Mouse (Mus musculus) heart, adult 2 months (tissue): Measurements from ENCODE around the gene Lcn9. TPM values are rescaled to one million over a fixed set of nuclear protein-coding genes. Genes with fewer than 3 reads are reported as not detected.

Experiments used
- DNase-seq, 2 experiments: peaks; one replicate each; pipeline ENCODE4 v3.0.0; 2021
- H3K27ac ChIP-seq: fragments of 200-600 bp; 2 replicates; pipeline ENCODE4 v1.8.1; 2022
- H3K27me3 ChIP-seq: fragments of 200-500 bp; 2 replicates; pipeline ENCODE4 v1.6.1; 2012; ENCODE audit warnings: mild to moderate bottlenecking, low read length, inconsistent platforms, mixed read lengths; ENCODE audit not compliant: control insufficient read depth, insufficient read depth
- H3K36me3 ChIP-seq: fragments of 200-500 bp; 2 replicates; pipeline ENCODE4 v1.6.1; 2012; ENCODE audit warnings: low read length, inconsistent platforms; ENCODE audit not compliant: control insufficient read depth, insufficient read depth
- H3K4me1 ChIP-seq: fragments of 200-500 bp; 2 replicates; pipeline ENCODE4 v1.6.1; 2011; ENCODE audit warnings: low read length; ENCODE audit not compliant: control insufficient read depth, insufficient read depth
- H3K4me3 ChIP-seq: fragments of 200-600 bp; 2 replicates; pipeline ENCODE4 v1.8.1; 2022
- H3K79me2 ChIP-seq: fragments of 200-500 bp; replicated peaks from 2 replicates; pipeline ENCODE4 v1.6.1; 2012; ENCODE audit warnings: mild to moderate bottlenecking, inconsistent platforms, low read length, moderate library complexity, mixed read lengths; ENCODE audit not compliant: control insufficient read depth, insufficient read depth
- H3K9ac ChIP-seq: fragments of 200-500 bp; 2 replicates; pipeline ENCODE4 v1.6.1; 2012; ENCODE audit warnings: low read depth, mild to moderate bottlenecking, control low read depth, inconsistent platforms, low read length, mixed read lengths
- CTCF ChIP-seq: fragments of 200-600 bp; IDR thresholded peaks from 2 replicates; pipeline ENCODE4 v1.8.1; 2022; ENCODE audit warnings: antibody characterized with exemption, mild to moderate bottlenecking, moderate library complexity
- EP300 ChIP-seq: fragments of 200-500 bp; IDR thresholded peaks from 2 replicates; pipeline ENCODE4 v1.6.1; 2011; ENCODE audit warnings: low read depth, low read length, control low read depth; ENCODE audit not compliant: insufficient read depth
- POLR2A ChIP-seq: fragments of 200-500 bp; IDR thresholded peaks from 2 replicates; pipeline ENCODE4 v1.6.1; 2011; ENCODE audit warnings: mild to moderate bottlenecking, low read depth, low read length, control low read depth; ENCODE audit not compliant: insufficient read depth
- WGBS: fragments of 180-500 bp; shearing (Covaris S2); methylation state at CpG from one replicate; pipeline ENCODE4 v1.1.7; 2018; 5-methylcytosine and 5-hydroxymethylcytosine counted together
- intact Hi-C: fragments of 180-260 bp; cut with DNase I; formaldehyde crosslinking; loops from one replicate; pipeline ENCODE4 v1.15.1; 2025
- polyA plus RNA-seq: library from polyadenylated mRNA; depleted of rRNA; stranded (reverse); fragments of >200 nt; gene quantifications from 2 replicates; pipeline ENCODE4 v1.2.3, GENCODE M21; 2012
- total RNA-seq, 2 experiments: library from RNA; stranded (reverse); gene quantifications; 2 replicates each; pipeline ENCODE4 v1.2.3; 2021

Gene Lcn9
- total and polyA plus RNA-seq, 3 experiments, result not detected

DNA sequence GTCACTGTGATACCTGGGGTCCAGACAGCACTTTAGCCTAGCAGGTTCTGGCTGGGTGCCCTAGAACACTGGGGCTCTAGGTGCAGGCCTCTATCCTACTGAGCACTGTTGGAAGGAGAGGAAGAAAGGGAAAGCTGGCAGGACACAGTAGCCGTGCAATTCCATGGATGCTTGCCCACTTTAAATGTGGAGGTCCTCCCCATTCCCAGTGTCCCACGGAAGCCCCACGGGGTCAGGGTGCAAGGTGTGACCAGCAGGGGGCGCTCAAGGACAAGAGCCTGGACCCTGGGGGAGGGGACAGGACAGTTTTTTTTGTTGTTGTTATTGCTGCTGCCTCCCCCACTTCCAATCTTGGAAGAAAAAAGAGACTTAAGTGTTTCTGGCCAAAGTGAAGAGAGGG, 27.4 kb downstream of the Lcn9 start:
- no peak for TF ChIP-seq POLR2A
- TF ChIP-seq CTCF, result peak; percentile 83
- TF ChIP-seq EP300, result no peak
- Histone ChIP-seq H3K27me3 (no peaks in the 10 kb centered on the region), H3K27ac (no peak overlapping the region), H3K4me3 (no peak overlapping the region), H3K79me2 (no peaks in the 10 kb centered on the region), H3K36me3 (no peaks in the 10 kb centered on the region), H3K9ac (no peak overlapping the region), H3K4me1 (peaks cover 2% of the 10 kb centered on the region)
- intact Hi-C loops, result no loop called here
- DNase-seq, result peak; percentile 36 to 72
- 9% methylated on average over 4 of the region's 4 CpGs for WGBS

DNA sequence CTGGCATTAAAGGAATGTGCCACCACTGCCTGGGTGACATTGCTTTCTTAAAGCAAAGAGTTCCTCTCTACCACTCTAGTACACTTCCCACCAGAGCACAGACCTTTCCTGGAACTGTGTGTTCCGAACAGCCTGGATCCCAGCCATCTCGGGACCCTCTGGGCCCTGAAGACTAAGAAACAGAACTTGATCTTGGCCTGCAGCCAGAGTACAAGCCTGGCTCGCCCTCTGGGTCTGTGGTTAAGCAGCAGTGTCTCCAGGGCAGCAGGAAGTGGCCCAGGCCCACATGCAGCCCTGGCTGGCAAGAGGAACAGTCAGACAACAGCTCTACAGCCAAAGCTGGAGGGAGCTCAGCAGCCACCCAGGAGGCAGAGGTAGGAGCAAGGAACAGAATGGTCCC, 29.7 kb downstream of the Lcn9 start:
- intact Hi-C loops, result no loop called here
- no peak for TF ChIP-seq CTCF
- DNase-seq, result peak in 1 of 2 experiments; percentile 38
- WGBS, result 23% methylated on average over 3 of the region's 3 CpGs
- Histone ChIP-seq H3K4me3 (no peak overlapping the region), H3K27ac (no peak overlapping the region), H3K36me3 (no peaks in the 10 kb centered on the region), H3K9ac (no peak overlapping the region), H3K4me1 (peaks cover 2% of the 10 kb centered on the region), H3K27me3 (no peaks in the 10 kb centered on the region), H3K79me2 (no peaks in the 10 kb centered on the region)

DNA sequence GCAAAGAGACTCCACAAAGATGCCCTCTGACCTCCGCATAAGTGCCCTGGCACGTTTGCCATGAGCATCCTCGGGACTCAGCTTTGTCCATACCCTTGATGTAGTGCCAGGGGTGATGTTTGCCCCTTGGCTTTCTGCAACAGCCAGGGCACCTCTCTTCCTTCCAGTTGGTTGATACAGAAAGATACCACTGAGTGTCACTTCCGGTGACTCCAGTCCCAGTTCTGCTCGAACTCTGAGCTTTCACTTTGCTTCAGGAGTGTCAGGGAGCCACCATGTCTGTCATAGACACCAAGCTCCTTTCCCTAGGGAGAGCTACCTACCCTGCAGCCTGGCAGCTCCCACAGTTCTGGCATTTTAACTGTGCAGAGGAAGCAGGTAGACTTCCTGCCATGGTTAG, 31.0 kb downstream of the Lcn9 start:
- Histone ChIP-seq H3K27ac (no peak overlapping the region), H3K4me3 (no peak overlapping the region), H3K9ac (no peak overlapping the region), H3K4me1 (peaks cover 2% of the 10 kb centered on the region), H3K79me2 (no peaks in the 10 kb centered on the region), H3K36me3 (no peaks in the 10 kb centered on the region), H3K27me3 (no peaks in the 10 kb centered on the region)
- intact Hi-C loops, result no loop called here
- DNase-seq, result no peak
- TF ChIP-seq CTCF (no peak), EP300 (no peak), POLR2A (no peak)
- WGBS, result 62% methylated on average over 5 of the region's 5 CpGs

DNA sequence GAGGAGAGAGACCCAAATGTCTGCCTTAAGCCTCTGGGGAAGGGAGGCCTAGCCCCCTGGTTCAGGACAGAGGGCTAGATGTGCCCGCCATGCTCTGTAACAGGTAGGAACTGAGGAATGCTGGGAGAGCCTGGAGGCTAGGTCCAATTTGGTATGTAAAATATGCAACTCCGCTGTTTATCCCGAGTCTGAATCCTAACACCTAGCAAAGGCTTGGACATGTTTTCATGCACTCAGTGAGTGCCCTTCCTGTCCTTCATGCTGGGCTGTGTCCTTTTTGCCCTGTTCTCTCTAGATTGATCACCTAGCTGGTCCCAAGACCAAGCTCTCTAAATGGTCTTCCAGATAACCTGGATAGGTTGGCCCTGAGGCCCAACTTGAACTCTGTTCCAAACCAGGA, 36.9 kb downstream of the Lcn9 start:
- no peak for TF ChIP-seq POLR2A
- no peak for TF ChIP-seq EP300
- TF ChIP-seq CTCF, result no peak
- Histone ChIP-seq H3K27ac (no peak overlapping the region), H3K36me3 (no peaks in the 10 kb centered on the region), H3K4me1 (no peaks in the 10 kb centered on the region; the same call in 1 of the 2 replicates), H3K27me3 (peaks cover 3% of the 10 kb centered on the region; the same call in 1 of the 2 replicates), H3K79me2 (no peaks in the 10 kb centered on the region), H3K9ac (no peak overlapping the region), H3K4me3 (no peak overlapping the region)
- intact Hi-C loops, result no loop called here
- DNase-seq, result no peak
- whole genome bisulfite sequencing, result 70% methylated on average over 3 of the region's 3 CpGs

DNA sequence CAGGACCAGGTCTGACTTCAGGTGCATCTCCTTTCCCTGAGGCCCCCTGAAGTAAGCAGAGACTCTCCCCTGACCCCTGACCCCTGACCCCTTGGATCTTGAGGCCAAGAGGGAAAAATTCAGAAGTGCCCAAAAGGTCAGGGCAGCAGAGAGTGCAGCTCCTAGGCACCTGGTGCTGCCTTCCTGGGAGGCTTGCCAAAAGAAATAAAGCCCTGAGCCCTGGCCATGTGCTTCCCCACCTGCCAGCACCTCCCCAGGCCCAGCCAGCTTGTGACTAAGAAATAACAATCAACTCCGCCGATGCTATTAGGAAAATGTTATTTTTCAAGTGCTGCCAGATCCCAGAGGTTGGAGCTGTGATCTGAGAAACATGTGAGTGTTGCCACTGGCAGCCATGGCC, 39.1 kb downstream of the Lcn9 start:
- Histone ChIP-seq H3K4me3 (no peak overlapping the region), H3K27ac (no peak overlapping the region), H3K36me3 (no peaks in the 10 kb centered on the region), H3K79me2 (no peaks in the 10 kb centered on the region), H3K27me3 (peaks cover 5% of the 10 kb centered on the region), H3K4me1 (no peaks in the 10 kb centered on the region; the same call in 1 of the 2 replicates), H3K9ac (no peak overlapping the region)
- intact Hi-C loops, result no loop called here
- DNase-seq, result no peak
- 78% methylated on average over 2 of the region's 2 CpGs for WGBS
- TF ChIP-seq POLR2A, result no peak
- no peak for TF ChIP-seq CTCF
- TF ChIP-seq EP300, result no peak

DNA sequence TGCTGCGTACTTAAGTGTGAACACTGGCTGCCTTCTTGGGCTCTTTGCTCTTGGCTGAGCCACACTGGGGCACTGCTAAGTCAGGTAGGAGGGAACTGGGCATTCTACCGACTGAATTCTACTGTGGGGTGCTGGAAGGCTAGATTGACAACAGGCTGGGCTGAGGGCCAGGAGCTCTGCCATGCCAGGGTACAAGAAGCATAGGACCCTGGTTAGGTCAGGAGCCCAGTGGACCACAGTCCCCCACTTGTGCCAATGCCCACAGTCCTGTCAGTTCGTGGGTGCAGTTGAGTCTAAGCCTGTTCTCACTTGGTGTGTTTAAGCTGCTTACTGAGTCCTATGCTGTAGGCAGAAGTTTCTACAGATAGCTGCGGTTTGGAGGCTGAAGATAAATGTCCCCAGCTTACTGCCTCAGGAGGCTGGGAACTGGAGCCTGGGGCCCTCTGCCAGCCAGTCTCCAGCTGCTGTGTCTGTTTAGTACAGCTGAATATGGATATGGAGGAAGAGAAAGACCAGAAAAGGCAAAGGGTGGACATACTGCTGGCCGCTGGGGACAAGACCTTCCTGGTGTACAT, 39.8 kb downstream of the Lcn9 start:
- 55% methylated on average over 5 of the region's 5 CpGs for WGBS
- Histone ChIP-seq H3K27ac (no peak overlapping the region), H3K4me3 (no peak overlapping the region), H3K27me3 (peaks cover 5% of the 10 kb centered on the region), H3K4me1 (no peaks in the 10 kb centered on the region; the same call in 1 of the 2 replicates), H3K9ac (no peak overlapping the region), H3K79me2 (no peaks in the 10 kb centered on the region), H3K36me3 (no peaks in the 10 kb centered on the region)
- DNase-seq, result no peak
- intact Hi-C loops, result no loop called here
- TF ChIP-seq POLR2A (no peak), EP300 (no peak), CTCF (no peak)
